Mouse (Mus musculus): ENCODE data around the gene Clec4d. TPM values are rescaled to one million over a fixed set of nuclear protein-coding genes. Genes with fewer than 3 reads are reported as not detected.
"Not testable (repeated sequence)": the region's sequence is repeated elsewhere in the genome, so short reads cannot be mapped to it uniquely, and the experiment has no call there.

Clec4d gene
- not detected in 2 replicates for polyA plus RNA-seq (2016; fragmentation: Nextera tagmentation; extraction: Ambion mirVana)

GRCm38 (mm10) chr6:123261555-123262161 is at the start of gene Clec4d:
Gene Clec4d, plus strand, starts transcription at chr6:123262111.
- Histone ChIP-seq H3K27ac (no peak within 1 kb of the TSS), H3K9me3 (no peaks in the 10 kb centered on the region), H3K4me3 (no peak within 1 kb of the TSS), H3K36me3 (no peaks in the 10 kb centered on the region), H3K4me1 (no peaks in the 10 kb centered on the region), H3K27me3 (replicated peaks) (no peaks in the 10 kb centered on the region), H3K9ac (no peak within 1 kb of the TSS), H3K4me2 (replicated peaks) (no peak within 1 kb of the TSS)
- no peak for ATAC-seq (ENCODE audit: low FRiP score, low read depth)
- 77% methylated on average over 4 of the region's 4 CpGs for WGBS

GRCm38 (mm10) chr6:123227519-123228166 is 34.3 kb upstream of the Clec4d start:
- no peaks in the 10 kb centered on the region for H3K4me1 ChIP-seq
- WGBS, result 67% methylated on average over 2 of the region's 2 CpGs
- H3K27ac ChIP-seq, result no peak overlapping the region
- no peaks in the 10 kb centered on the region for H3K9me3 ChIP-seq
- H3K4me2 ChIP-seq (replicated peaks), result no peak overlapping the region
- no peak overlapping the region for H3K4me3 ChIP-seq
- H3K27me3 ChIP-seq (replicated peaks), result no peaks in the 10 kb centered on the region
- no peak overlapping the region for H3K9ac ChIP-seq
- no peak for ATAC-seq (ENCODE audit: low FRiP score, low read depth)
- H3K36me3 ChIP-seq, result no peaks in the 10 kb centered on the region

GRCm38 (mm10) chr6:123229644-123230043 is 32.3 kb upstream of the Clec4d start, which contains the start of gene Clec4n:
Gene Clec4n, plus strand, starts transcription at chr6:123229843.
- Histone ChIP-seq H3K4me1 (no peaks in the 10 kb centered on the region), H3K27ac (no peak within 1 kb of the TSS), H3K4me2 (replicated peaks) (no peak within 1 kb of the TSS), H3K9ac (no peak within 1 kb of the TSS), H3K36me3 (no peaks in the 10 kb centered on the region), H3K4me3 (no peak within 1 kb of the TSS), H3K9me3 (no peaks in the 10 kb centered on the region), H3K27me3 (replicated peaks) (no peaks in the 10 kb centered on the region)
- ATAC-seq (ENCODE audit: low FRiP score, low read depth), result no peak
- 81% methylated on average over 3 of the region's 3 CpGs for WGBS

- Histone ChIP-seq H3K4me3 (no peak overlapping the region), H3K27me3 (replicated peaks) (no peaks in the 10 kb centered on the region), H3K4me1 (no peaks in the 10 kb centered on the region), H3K27ac (no peak overlapping the region), H3K4me2 (replicated peaks) (no peak overlapping the region), H3K9ac (no peak overlapping the region), H3K36me3 (no peaks in the 10 kb centered on the region), H3K9me3 (no peaks in the 10 kb centered on the region)
- ATAC-seq (ENCODE audit: low FRiP score, low read depth), result no peak
- 77% methylated on average over 2 of the region's 2 CpGs for WGBS
Measured at GRCm38 (mm10) chr6:123231149-123231548, 30.8 kb upstream of the Clec4d start.

- Histone ChIP-seq H3K9ac (no peak overlapping the region), H3K27ac (no peak overlapping the region), H3K27me3 (replicated peaks) (no peaks in the 10 kb centered on the region), H3K4me3 (no peak overlapping the region), H3K36me3 (no peaks in the 10 kb centered on the region), H3K4me1 (no peaks in the 10 kb centered on the region), H3K9me3 (0 out of 2 replicates have a peak, but pooled peaks cover 2% of the 10 kb centered on the region), H3K4me2 (replicated peaks) (no peak overlapping the region)
- no peak for ATAC-seq (ENCODE audit: low FRiP score, low read depth)
Measured at GRCm38 (mm10) chr6:123237582-123237981, 24.3 kb upstream of the Clec4d start.

GRCm38 (mm10) chr6:123244201-123244600 is 17.7 kb upstream of the Clec4d start:
- H3K9ac ChIP-seq, result no peak overlapping the region
- H3K4me1 ChIP-seq, result no peaks in the 10 kb centered on the region
- no peak overlapping the region for H3K4me3 ChIP-seq
- ATAC-seq (ENCODE audit: low FRiP score, low read depth), result no peak
- no peak overlapping the region for H3K27ac ChIP-seq
- no peaks in the 10 kb centered on the region for H3K9me3 ChIP-seq
- H3K27me3 ChIP-seq (replicated peaks), result no peaks in the 10 kb centered on the region
- no peaks in the 10 kb centered on the region for H3K36me3 ChIP-seq
- WGBS, result 87% methylated on average over 5 of the region's 5 CpGs
- no peak overlapping the region for H3K4me2 ChIP-seq (replicated peaks)

GRCm38 (mm10) chr6:123248862-123249261 is 13.0 kb upstream of the Clec4d start:
- H3K9me3 ChIP-seq; H3K36me3 ChIP-seq; H3K4me3 ChIP-seq; H3K27me3 ChIP-seq (replicated peaks); H3K9ac ChIP-seq; H3K27ac ChIP-seq; H3K4me1 ChIP-seq; H3K4me2 ChIP-seq (replicated peaks); ATAC-seq (ENCODE audit: low FRiP score, low read depth): not testable (repeated sequence)
- WGBS, result 78% methylated on average over 2 of the region's 2 CpGs

GRCm38 (mm10) chr6:123252735-123253134 is 9.2 kb upstream of the Clec4d start:
- H3K4me2 ChIP-seq (replicated peaks), result no peak overlapping the region
- ATAC-seq (ENCODE audit: low FRiP score, low read depth), result no peak
- H3K36me3 ChIP-seq, result no peaks in the 10 kb centered on the region
- H3K4me3 ChIP-seq, result no peak overlapping the region
- H3K9ac ChIP-seq, result no peak overlapping the region
- no peak overlapping the region for H3K27ac ChIP-seq
- H3K9me3 ChIP-seq, result no peaks in the 10 kb centered on the region
- H3K4me1 ChIP-seq, result no peaks in the 10 kb centered on the region
- no peaks in the 10 kb centered on the region for H3K27me3 ChIP-seq (replicated peaks)

GRCm38 (mm10) chr6:123258946-123259345 is 3.0 kb upstream of the Clec4d start:
- H3K4me1 ChIP-seq, result no peaks in the 10 kb centered on the region
- no peaks in the 10 kb centered on the region for H3K36me3 ChIP-seq
- H3K9me3 ChIP-seq, result no peaks in the 10 kb centered on the region
- 69% methylated on average over 3 of the region's 3 CpGs for WGBS
- no peaks in the 10 kb centered on the region for H3K27me3 ChIP-seq (replicated peaks)
- no peak overlapping the region for H3K27ac ChIP-seq
- H3K9ac ChIP-seq, result no peak overlapping the region
- ATAC-seq (ENCODE audit: low FRiP score, low read depth), result no peak
- no peak overlapping the region for H3K4me3 ChIP-seq
- no peak overlapping the region for H3K4me2 ChIP-seq (replicated peaks)

GRCm38 (mm10) chr6:123259889-123260603 is 1.9 kb upstream of the Clec4d start:
- H3K9me3 ChIP-seq, result no peaks in the 10 kb centered on the region
- WGBS, result 85% methylated on average over 4 of the region's 4 CpGs
- ATAC-seq (ENCODE audit: low FRiP score, low read depth), result no peak
- no peak overlapping the region for H3K27ac ChIP-seq
- H3K4me2 ChIP-seq (replicated peaks), result no peak overlapping the region
- H3K36me3 ChIP-seq, result no peaks in the 10 kb centered on the region
- H3K4me1 ChIP-seq, result no peaks in the 10 kb centered on the region
- H3K9ac ChIP-seq, result no peak overlapping the region
- no peak overlapping the region for H3K4me3 ChIP-seq
- no peaks in the 10 kb centered on the region for H3K27me3 ChIP-seq (replicated peaks)

- Histone ChIP-seq H3K4me1 (no peaks in the 10 kb centered on the region), H3K9me3 (no peaks in the 10 kb centered on the region), H3K4me3 (no peak overlapping the region), H3K36me3 (no peaks in the 10 kb centered on the region), H3K4me2 (replicated peaks) (no peak overlapping the region), H3K9ac (no peak overlapping the region), H3K27me3 (replicated peaks) (no peaks in the 10 kb centered on the region), H3K27ac (no peak overlapping the region)
- no peak for ATAC-seq (ENCODE audit: low FRiP score, low read depth)
- 88% methylated on average over 1 of the region's 1 CpGs for WGBS
Measured at GRCm38 (mm10) chr6:123260868-123261267, 1.0 kb upstream of the Clec4d start.

GRCm38 (mm10) chr6:123264194-123264593 is 2.3 kb downstream of the Clec4d start:
- 94% methylated on average over 3 of the region's 3 CpGs for WGBS
- ATAC-seq (ENCODE audit: low FRiP score, low read depth), result no peak

More at GRCm38 (mm10) chr6:123264194-123264593, 2.3 kb downstream of the Clec4d start:
- H3K4me1 ChIP-seq, result no peaks in the 10 kb centered on the region
- H3K27me3 ChIP-seq (replicated peaks), result no peaks in the 10 kb centered on the region
- no peak overlapping the region for H3K27ac ChIP-seq
- no peaks in the 10 kb centered on the region for H3K9me3 ChIP-seq
- no peaks in the 10 kb centered on the region for H3K36me3 ChIP-seq
- no peak overlapping the region for H3K9ac ChIP-seq
- no peak overlapping the region for H3K4me3 ChIP-seq
- H3K4me2 ChIP-seq (replicated peaks), result no peak overlapping the region

Data from neural tube, embryonic 12.5 days (tissue).